Mouse (Mus musculus): ENCODE data around the gene Olfr738. TPM values are rescaled to one million over a fixed set of nuclear protein-coding genes. Genes with fewer than 3 reads are reported as not detected.

The Olfr738 gene
- not detected for polyA plus RNA-seq (2017; shearing (Covaris generic))

DNA sequence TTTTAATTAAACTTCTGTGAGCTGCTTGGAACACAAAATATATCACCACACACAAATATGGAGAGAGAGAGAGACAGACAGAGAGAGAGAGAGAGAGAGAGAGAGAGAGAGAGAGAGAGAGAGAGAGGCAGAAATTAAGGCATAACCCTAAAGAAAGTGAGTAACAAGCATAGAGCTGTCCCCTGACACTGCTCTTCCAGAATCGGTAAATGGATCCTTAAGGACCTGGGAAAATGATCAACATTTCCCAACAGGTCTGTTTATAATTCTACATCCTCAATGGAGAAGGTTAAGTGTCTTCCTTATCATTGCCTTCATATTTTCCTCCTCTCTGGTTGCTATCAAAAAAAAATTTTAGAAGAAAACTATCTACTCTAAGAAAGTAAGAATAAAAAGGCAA is at the start of gene Olfr738:
Gene Olfr738 (plus strand): TSS at position 301 of the 400 bp plus-strand sequence.

DNA sequence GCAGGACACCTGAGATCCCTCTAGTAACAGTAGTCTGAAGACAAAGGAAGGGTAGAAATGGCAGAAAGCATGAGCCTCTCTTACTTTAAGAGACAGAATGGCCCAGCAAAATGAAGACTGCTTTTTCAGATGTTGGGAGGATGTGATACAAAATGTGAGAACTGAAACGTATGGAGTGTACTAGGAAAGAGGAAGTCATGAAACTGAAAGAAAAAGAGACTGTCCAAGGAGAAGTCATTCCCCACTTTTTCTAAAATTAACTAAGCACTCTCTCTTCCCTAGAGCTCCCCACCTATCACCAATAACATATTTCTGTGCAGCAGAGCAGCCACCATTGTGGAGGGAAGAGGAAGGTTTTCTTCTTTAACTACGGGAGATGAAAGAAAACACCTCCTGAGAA is 49.8 kb upstream of the Olfr738 start, which contains the start of gene Tlr11:
Gene Tlr11 (plus strand): TSS at position 322 of the 400 bp plus-strand sequence.

DNA sequence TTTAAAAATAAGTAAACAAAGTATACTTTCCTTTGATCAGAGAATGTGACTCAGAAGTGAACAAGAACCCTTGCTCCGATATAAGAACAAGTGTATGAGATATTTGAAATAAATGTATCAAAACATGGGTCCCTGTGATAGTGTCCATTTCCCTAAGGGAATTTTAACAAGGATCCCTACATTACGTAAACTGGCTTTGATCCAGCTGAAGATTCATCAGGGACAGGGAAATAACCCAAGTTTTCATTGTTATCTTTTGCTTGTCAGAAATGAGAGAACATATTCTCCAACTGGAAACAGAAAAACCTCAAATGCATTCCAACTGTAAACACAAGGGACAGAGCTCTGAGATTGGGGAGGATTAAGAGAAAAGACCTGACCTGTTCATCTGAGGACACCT is 26.5 kb upstream of the Olfr738 start, which contains the start of gene Olfr736:
Gene Olfr736 (plus strand): TSS at position 301 of the 400 bp plus-strand sequence.

GRCm38 (mm10) chr14:50418326-50418725 is 11.0 kb downstream of the Olfr738 start, which contains the start of gene Olfr739:
Gene Olfr739, plus strand, starts transcription at chr14:50418626.

GRCm38 (mm10) chr14:50445245-50445644 is 37.9 kb downstream of the Olfr738 start, which contains the start of gene Olfr740:
Gene Olfr740, plus strand, starts transcription at chr14:50445545.

Other genes starting within 250 kb of the Olfr738 start
- not detected for gene Olfr730, start 219.4 kb upstream of the Olfr738 start, polyA plus RNA-seq (2017; shearing (Covaris generic))
- gene Olfr731, start 165.7 kb upstream of the Olfr738 start, polyA plus RNA-seq (2017; shearing (Covaris generic)): not detected
- 0.16 TPM for gene Olfr732, start 123.4 kb upstream of the Olfr738 start, polyA plus RNA-seq (2017; shearing (Covaris generic))
- gene Olfr733, start 106.0 kb upstream of the Olfr738 start, polyA plus RNA-seq (2017; shearing (Covaris generic)): not detected
- gene Olfr734, start 80.8 kb upstream of the Olfr738 start, polyA plus RNA-seq (2017; shearing (Covaris generic)): not detected
- gene Olfr735, start 58.7 kb upstream of the Olfr738 start, polyA plus RNA-seq (2017; shearing (Covaris generic)): not detected
- not detected for gene Tlr11, start 49.7 kb upstream of the Olfr738 start, polyA plus RNA-seq (2017; shearing (Covaris generic))
- gene Olfr736, start 26.4 kb upstream of the Olfr738 start, polyA plus RNA-seq (2017; shearing (Covaris generic)): not detected
- gene Olfr739, start 11.1 kb downstream of the Olfr738 start, polyA plus RNA-seq (2017; shearing (Covaris generic)): not detected
- gene Olfr740, start 38.0 kb downstream of the Olfr738 start, polyA plus RNA-seq (2017; shearing (Covaris generic)): not detected
- not detected for gene Olfr741, start 65.2 kb downstream of the Olfr738 start, polyA plus RNA-seq (2017; shearing (Covaris generic))
- gene Olfr742, start 96.0 kb downstream of the Olfr738 start, polyA plus RNA-seq (2017; shearing (Covaris generic)): not detected
- not detected for gene Olfr743, start 114.3 kb downstream of the Olfr738 start, polyA plus RNA-seq (2017; shearing (Covaris generic))
- not detected for gene Olfr744, start 207.3 kb downstream of the Olfr738 start, polyA plus RNA-seq (2017; shearing (Covaris generic))
- gene Olfr745, start 231.8 kb downstream of the Olfr738 start, polyA plus RNA-seq (2017; shearing (Covaris generic)): not detected
- gene Olfr746, start 239.5 kb downstream of the Olfr738 start, polyA plus RNA-seq (2017; shearing (Covaris generic)): not detected